Mouse (Mus musculus): ENCODE results near the gene Lamb3. TPM values are rescaled to one million over a fixed set of nuclear protein-coding genes. Genes with fewer than 3 reads are reported as not detected.
A peak's percentile ranks its signal among the peaks of the same experiment; 100 is the strongest.

Lamb3 gene
- polyA plus RNA-seq, 1 experiment from 2014 or later: 0.66 TPM

- Histone ChIP-seq H3K9me3 (no peaks in the 10 kb centered on the region), H3K27ac (replicated peaks) (no peak overlapping the region), H3K4me1 (peaks cover 8% of the 10 kb centered on the region; the same call in 1 of the 2 replicates), H3K4me3 (no peak overlapping the region), H3K27me3 (replicated peaks; ENCODE audit: low read depth, poor library complexity, severe bottlenecking) (no peaks in the 10 kb centered on the region), H3K36me3 (replicated peaks) (no peaks in the 10 kb centered on the region)
- no peak for DNase-seq (ENCODE audit: low spot score)
- 79% methylated on average over 5 of the region's 5 CpGs for WGBS
These were observed 108.3 kb downstream of the Lamb3 start for GRCm38 (mm10) chr1:193315705-193316357.

DNA sequence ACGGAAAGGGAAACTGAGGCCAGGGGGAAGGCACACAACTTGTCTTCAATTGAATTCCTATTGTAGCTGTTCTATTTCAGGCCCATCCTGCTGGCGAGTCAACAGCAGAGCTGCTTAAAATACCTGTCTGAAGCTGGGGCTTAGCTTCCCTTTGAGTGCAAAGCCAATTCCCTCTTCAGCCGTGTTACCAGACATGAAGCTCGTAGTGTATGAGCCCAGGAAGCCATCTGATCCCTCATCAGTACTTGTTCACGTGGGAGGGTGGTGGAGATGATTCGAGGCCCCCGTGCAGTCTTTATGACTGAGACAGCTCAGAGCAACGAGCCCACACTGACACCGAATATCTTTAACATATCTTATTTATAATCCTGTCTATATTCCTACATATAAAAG lies 108.9 kb downstream of the Lamb3 start:
- H3K4me3 ChIP-seq: no peak overlapping the region
- 85% methylated on average over 9 of the region's 9 CpGs for WGBS
- H3K9me3 ChIP-seq: no peaks in the 10 kb centered on the region
- H3K36me3 ChIP-seq (replicated peaks): no peaks in the 10 kb centered on the region
- no peak overlapping the region for H3K27ac ChIP-seq (replicated peaks)
- peaks cover 8% of the 10 kb centered on the region; the same call in 1 of the 2 replicates for H3K4me1 ChIP-seq
- DNase-seq (ENCODE audit: low spot score): no peak
- no peaks in the 10 kb centered on the region for H3K27me3 ChIP-seq (replicated peaks; ENCODE audit: low read depth, poor library complexity, severe bottlenecking)

- 58% methylated on average over 6 of the region's 6 CpGs for WGBS
- no peak for DNase-seq (ENCODE audit: low spot score)
- no peaks in the 10 kb centered on the region for H3K27me3 ChIP-seq (replicated peaks; ENCODE audit: low read depth, poor library complexity, severe bottlenecking)
- H3K36me3 ChIP-seq (replicated peaks): no peaks in the 10 kb centered on the region
- peaks cover 8% of the 10 kb centered on the region; the same call in 1 of the 2 replicates for H3K4me1 ChIP-seq
- H3K27ac ChIP-seq (replicated peaks): 0 out of 2 replicates have a peak overlapping the region, but pooled peaks have one; percentile 15
- no peak overlapping the region for H3K4me3 ChIP-seq
- no peaks in the 10 kb centered on the region for H3K9me3 ChIP-seq
These were observed 109.7 kb downstream of the Lamb3 start for GRCm38 (mm10) chr1:193317159-193317559.

DNA sequence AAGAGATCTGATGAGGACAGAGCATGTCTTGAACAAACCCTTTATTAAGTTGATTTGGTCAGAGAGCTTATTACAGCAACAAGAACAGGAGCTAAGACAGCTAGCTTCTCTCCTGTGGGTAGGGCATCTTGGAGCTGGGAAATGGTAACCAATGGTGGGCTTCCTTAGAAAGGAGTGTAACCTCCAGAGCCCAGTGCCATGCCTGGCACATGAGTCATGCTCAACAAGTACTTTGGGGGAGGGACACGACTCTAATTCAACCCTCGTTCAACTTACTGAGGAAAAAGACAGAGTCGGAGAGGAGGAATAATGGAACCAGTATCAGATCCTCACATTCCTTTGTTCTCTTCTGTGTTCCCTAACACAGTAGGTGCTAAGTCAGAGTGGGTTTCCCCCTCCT lies 112.2 kb downstream of the Lamb3 start:
- Histone ChIP-seq H3K4me1 (peaks cover 5% of the 10 kb centered on the region; the same call in 1 of the 2 replicates), H3K36me3 (replicated peaks) (no peaks in the 10 kb centered on the region), H3K27me3 (replicated peaks; ENCODE audit: low read depth, poor library complexity, severe bottlenecking) (no peaks in the 10 kb centered on the region), H3K27ac (replicated peaks) (no peak overlapping the region), H3K4me3 (no peak overlapping the region), H3K9me3 (no peaks in the 10 kb centered on the region)
- no peak for DNase-seq (ENCODE audit: low spot score)
- WGBS: 69% methylated on average over 3 of the region's 3 CpGs

GRCm38 (mm10) chr1:193320398-193320797 lies 112.9 kb downstream of the Lamb3 start:
- 86% methylated on average over 8 of the region's 8 CpGs for WGBS
- Histone ChIP-seq H3K4me1 (peaks cover 5% of the 10 kb centered on the region; the same call in 1 of the 2 replicates), H3K27me3 (replicated peaks; ENCODE audit: low read depth, poor library complexity, severe bottlenecking) (no peaks in the 10 kb centered on the region), H3K9me3 (no peaks in the 10 kb centered on the region), H3K4me3 (no peak overlapping the region), H3K36me3 (replicated peaks) (no peaks in the 10 kb centered on the region), H3K27ac (replicated peaks) (no peak overlapping the region)
- DNase-seq (ENCODE audit: low spot score): no peak

GRCm38 (mm10) chr1:193323686-193324085 lies 116.2 kb downstream of the Lamb3 start:
- Histone ChIP-seq H3K9me3 (no peaks in the 10 kb centered on the region), H3K4me3 (no peak overlapping the region), H3K36me3 (replicated peaks) (no peaks in the 10 kb centered on the region), H3K4me1 (peaks cover 3% of the 10 kb centered on the region; the same call in 1 of the 2 replicates), H3K27me3 (replicated peaks; ENCODE audit: low read depth, poor library complexity, severe bottlenecking) (no peaks in the 10 kb centered on the region), H3K27ac (replicated peaks) (no peak overlapping the region)
- WGBS: 93% methylated on average over 6 of the region's 6 CpGs
- DNase-seq (ENCODE audit: low spot score): no peak

- Histone ChIP-seq H3K27me3 (replicated peaks; ENCODE audit: low read depth, poor library complexity, severe bottlenecking) (no peaks in the 10 kb centered on the region), H3K9me3 (no peaks in the 10 kb centered on the region), H3K27ac (replicated peaks) (no peak overlapping the region), H3K36me3 (replicated peaks) (no peaks in the 10 kb centered on the region), H3K4me1 (peaks cover 3% of the 10 kb centered on the region; the same call in 1 of the 2 replicates), H3K4me3 (no peak overlapping the region)
- peak; percentile 54 for DNase-seq (ENCODE audit: low spot score)
- 38% methylated on average over 2 of the region's 2 CpGs for WGBS
These were observed 116.7 kb downstream of the Lamb3 start for GRCm38 (mm10) chr1:193324224-193324623.

- no peak for DNase-seq (ENCODE audit: low spot score)
- H3K4me3 ChIP-seq: no peak overlapping the region
- 91% methylated on average over 6 of the region's 6 CpGs for WGBS
- peaks cover 14% of the 10 kb centered on the region for H3K4me1 ChIP-seq
- H3K9me3 ChIP-seq: no peaks in the 10 kb centered on the region
- no peaks in the 10 kb centered on the region for H3K36me3 ChIP-seq (replicated peaks)
- no peak overlapping the region for H3K27ac ChIP-seq (replicated peaks)
- H3K27me3 ChIP-seq (replicated peaks; ENCODE audit: low read depth, poor library complexity, severe bottlenecking): no peaks in the 10 kb centered on the region
These were observed 118.4 kb downstream of the Lamb3 start for GRCm38 (mm10) chr1:193325891-193326290.

DNA sequence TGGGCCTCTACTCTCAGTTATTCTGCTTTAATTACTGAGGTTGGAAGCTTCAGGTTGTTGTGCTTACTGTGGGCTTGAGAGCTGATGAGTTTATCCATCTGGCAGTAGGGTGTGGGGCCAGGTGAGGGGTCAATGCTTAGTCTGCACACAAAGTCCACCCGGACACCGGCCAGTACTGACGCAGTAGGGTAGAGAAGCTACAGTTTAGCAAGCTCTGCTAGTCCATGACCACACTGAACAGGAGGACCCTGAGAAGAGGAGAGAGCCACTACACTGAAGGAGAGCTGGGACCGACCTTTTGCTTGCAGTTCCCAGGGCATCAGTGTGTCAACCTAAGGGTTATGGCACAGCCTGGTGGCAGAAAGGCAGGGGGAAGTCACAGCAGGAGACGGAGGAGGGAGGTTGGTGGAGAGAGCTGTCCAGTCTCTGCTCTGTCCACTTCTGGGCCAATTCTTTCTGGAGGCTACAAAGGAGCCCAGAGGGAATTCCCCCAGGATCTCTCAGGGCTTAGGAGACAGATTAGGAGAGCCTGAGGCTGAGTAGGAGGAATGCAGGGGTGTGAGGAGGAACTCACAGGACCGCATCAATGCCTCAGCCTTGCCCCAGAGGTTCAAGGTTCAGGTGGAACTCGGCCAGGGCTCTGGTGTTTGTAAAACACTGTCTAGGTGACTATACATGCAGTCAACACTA lies 119.1 kb downstream of the Lamb3 start:
- Histone ChIP-seq H3K27ac (replicated peaks) (no peak overlapping the region), H3K4me3 (no peak overlapping the region), H3K27me3 (replicated peaks; ENCODE audit: low read depth, poor library complexity, severe bottlenecking) (0 out of 2 replicates have a peak, but pooled peaks cover 3% of the 10 kb centered on the region), H3K9me3 (no peaks in the 10 kb centered on the region), H3K4me1 (peaks cover 14% of the 10 kb centered on the region), H3K36me3 (replicated peaks) (no peaks in the 10 kb centered on the region)
- WGBS: 73% methylated on average over 7 of the region's 7 CpGs
- no peak for DNase-seq (ENCODE audit: low spot score)

DNA sequence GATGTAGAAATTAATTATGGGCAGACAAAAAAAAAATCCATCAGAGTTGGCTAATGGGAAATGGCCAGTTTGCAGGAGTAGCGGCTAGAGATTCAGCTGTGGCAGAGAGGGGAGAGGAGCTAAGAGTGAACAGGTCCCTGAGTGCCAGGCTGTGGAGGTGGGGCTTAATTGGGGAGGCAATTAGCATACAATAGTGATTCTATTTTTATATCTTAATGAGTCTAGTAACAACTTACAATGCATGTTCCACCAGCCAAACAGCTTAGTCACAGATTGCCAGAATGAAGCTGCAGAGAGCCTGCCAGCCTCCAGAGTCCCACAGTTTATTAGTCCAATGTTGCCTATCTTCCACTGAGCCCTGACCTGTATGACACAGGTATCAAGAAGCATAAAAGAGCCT lies 119.7 kb downstream of the Lamb3 start:
- Histone ChIP-seq H3K4me3 (no peak overlapping the region), H3K27me3 (replicated peaks; ENCODE audit: low read depth, poor library complexity, severe bottlenecking) (0 out of 2 replicates have a peak, but pooled peaks cover 4% of the 10 kb centered on the region), H3K9me3 (no peaks in the 10 kb centered on the region), H3K27ac (replicated peaks) (no peak overlapping the region), H3K4me1 (peaks cover 14% of the 10 kb centered on the region), H3K36me3 (replicated peaks) (no peaks in the 10 kb centered on the region)
- 85% methylated on average over 1 of the region's 1 CpGs for WGBS
- no peak for DNase-seq (ENCODE audit: low spot score)

DNA sequence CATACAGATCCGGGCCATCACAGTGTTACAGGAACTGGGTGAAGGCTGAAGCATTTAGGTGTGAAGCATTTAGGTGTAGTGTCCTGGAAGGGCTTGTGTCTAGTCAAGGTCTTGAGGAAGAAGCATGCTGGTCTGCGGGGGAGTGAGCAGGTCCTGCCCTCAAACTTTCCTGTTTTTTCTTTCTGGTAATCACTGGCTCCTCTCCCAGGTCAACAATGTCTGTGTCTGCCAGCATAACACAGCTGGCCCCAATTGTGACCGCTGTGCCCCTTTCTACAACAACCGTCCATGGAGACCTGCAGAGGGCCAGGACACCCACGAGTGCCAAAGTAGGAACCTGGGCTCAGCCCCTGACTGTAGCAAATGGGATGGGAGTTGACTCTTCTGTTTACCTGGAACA lies 120.2 kb downstream of the Lamb3 start:
- no peak for DNase-seq (ENCODE audit: low spot score)
- Histone ChIP-seq H3K4me3 (no peak overlapping the region), H3K9me3 (no peaks in the 10 kb centered on the region), H3K27ac (replicated peaks) (no peak overlapping the region), H3K27me3 (replicated peaks; ENCODE audit: low read depth, poor library complexity, severe bottlenecking) (0 out of 2 replicates have a peak, but pooled peaks cover 4% of the 10 kb centered on the region), H3K36me3 (replicated peaks) (no peaks in the 10 kb centered on the region), H3K4me1 (peaks cover 14% of the 10 kb centered on the region)
- WGBS: 71% methylated on average over 5 of the region's 5 CpGs

- H3K4me3 ChIP-seq: no peak overlapping the region
- 0 out of 2 replicates have a peak, but pooled peaks cover 4% of the 10 kb centered on the region for H3K27me3 ChIP-seq (replicated peaks; ENCODE audit: low read depth, poor library complexity, severe bottlenecking)
- H3K4me1 ChIP-seq: peaks cover 19% of the 10 kb centered on the region
- H3K9me3 ChIP-seq: no peaks in the 10 kb centered on the region
- no peaks in the 10 kb centered on the region for H3K36me3 ChIP-seq (replicated peaks)
- no peak for DNase-seq (ENCODE audit: low spot score)
- peak overlapping the region; percentile 59; the same call in 1 of the 2 replicates for H3K27ac ChIP-seq (replicated peaks)
- WGBS: 85% methylated on average over 9 of the region's 9 CpGs
These were observed 122.1 kb downstream of the Lamb3 start for GRCm38 (mm10) chr1:193329557-193329956.

GRCm38 (mm10) chr1:193330172-193330571 lies 122.7 kb downstream of the Lamb3 start:
- Histone ChIP-seq H3K27me3 (replicated peaks; ENCODE audit: low read depth, poor library complexity, severe bottlenecking) (0 out of 2 replicates have a peak, but pooled peaks cover 4% of the 10 kb centered on the region), H3K36me3 (replicated peaks) (no peaks in the 10 kb centered on the region), H3K9me3 (no peaks in the 10 kb centered on the region), H3K27ac (replicated peaks) (peak overlapping the region; percentile 59; the same call in 1 of the 2 replicates), H3K4me1 (peaks cover 23% of the 10 kb centered on the region), H3K4me3 (no peak overlapping the region)
- peak; percentile 73 for DNase-seq (ENCODE audit: low spot score)
- 44% methylated on average over 10 of the region's 10 CpGs for WGBS

Measured in embryonic facial prominence, embryonic 10.5 days (tissue).